Mouse (Mus musculus): ENCODE data around the gene Tmprss9.

DNA sequence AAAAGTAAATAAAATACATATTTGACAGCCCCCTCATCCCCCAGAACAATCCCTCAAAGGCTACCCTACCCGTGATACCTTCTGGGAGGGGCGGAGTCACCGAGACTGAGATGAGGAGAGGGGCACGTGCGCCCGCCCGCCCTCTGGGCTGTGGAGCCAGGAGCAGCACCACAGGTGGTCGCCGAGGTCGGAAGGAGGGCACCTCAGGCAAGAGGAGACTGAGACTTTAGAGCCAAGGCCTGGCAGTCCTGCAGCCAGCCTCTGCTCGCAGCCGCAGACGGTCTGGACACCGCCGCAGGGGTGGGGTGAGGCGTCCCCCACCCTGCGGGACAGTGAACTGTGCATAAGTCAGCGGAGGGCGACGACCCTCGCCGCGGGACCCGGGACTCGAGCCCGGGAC, 60.0 kb downstream of the Tmprss9 start:
- no peak for TF ChIP-seq CTCF (IDR thresholded peaks at IDR 0.05; ENCODE audit: low read depth, low read length)
- TF ChIP-seq POLR2A (IDR thresholded peaks at IDR 0.05; ENCODE audit: extremely low read depth, insufficient read depth, low read length), result no peak

All from liver, adult 2 months (tissue).